Mouse (Mus musculus): Measurements from ENCODE around the gene Metap1d.

DNA sequence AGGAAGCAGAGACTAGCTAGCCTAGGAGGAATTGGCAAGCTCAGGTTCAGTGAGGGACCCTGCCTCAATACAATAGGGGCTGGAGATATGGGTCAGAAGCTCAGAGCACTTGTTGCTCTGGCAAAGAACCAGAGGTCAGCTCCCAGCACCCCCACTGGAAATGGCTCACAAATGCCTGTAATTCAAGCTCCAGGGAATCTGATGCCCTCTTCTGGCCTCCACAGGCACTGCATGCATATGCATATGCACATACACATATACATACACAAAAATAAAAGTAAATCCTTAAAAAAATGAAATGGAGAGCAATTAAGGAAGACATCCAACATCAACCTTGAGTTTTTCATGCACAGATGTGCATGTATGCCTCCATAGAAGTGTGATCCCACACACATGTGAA lies 24.7 kb downstream of the Metap1d start:
- TF ChIP-seq EP300 (IDR thresholded peaks at IDR 0.05; ENCODE audit: low read depth) (no peak), CTCF (IDR thresholded peaks at IDR 0.05; ENCODE audit: low read depth) (peak; percentile 49)
